Mouse (Mus musculus): ENCODE measurements around the gene Pcnx2. TPM values are rescaled to one million over a fixed set of nuclear protein-coding genes. Genes with fewer than 3 reads are reported as not detected.

Gene Pcnx2
- polyA plus RNA-seq, 1 experiment from 2014 or later: 0.41 TPM

DNA sequence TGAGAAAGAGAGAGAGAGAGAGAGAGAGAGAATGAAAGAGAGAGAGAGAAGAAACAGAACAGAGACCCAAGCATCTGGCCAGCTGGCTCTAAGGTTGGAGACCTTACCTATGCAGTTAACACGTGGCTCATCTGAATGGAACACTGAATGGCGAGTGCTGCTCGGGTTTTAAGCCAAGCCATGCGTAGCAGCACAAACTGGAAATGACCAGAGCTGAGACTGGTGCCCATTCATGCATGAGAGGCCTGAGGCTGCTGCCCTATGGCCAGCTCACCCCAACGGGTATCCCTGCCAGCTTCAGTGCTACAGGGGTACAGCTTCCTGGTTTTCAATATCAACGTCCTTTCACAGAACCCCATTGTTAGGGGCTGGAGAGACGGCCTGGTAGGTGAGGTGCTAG, 43.7 kb downstream of the Pcnx2 start:
- no peak overlapping the region for H3K27ac ChIP-seq (ENCODE audit: low read length)
- H3K4me1 ChIP-seq (ENCODE audit: control insufficient read depth, insufficient read depth, low read length): no peaks in the 10 kb centered on the region
- no peak for ATAC-seq (ENCODE audit: insufficient read depth, low FRiP score)
- no peak overlapping the region for H3K4me2 ChIP-seq (ENCODE audit: low read depth, low read length)
- H3K36me3 ChIP-seq (ENCODE audit: control insufficient read depth, insufficient read depth, low read length): no peaks in the 10 kb centered on the region
- H3K27me3 ChIP-seq (ENCODE audit: control insufficient read depth, insufficient read depth, low read length): no peaks in the 10 kb centered on the region
- 76% methylated on average over 7 of the region's 7 CpGs for WGBS
- no peak overlapping the region for H3K4me3 ChIP-seq (replicated peaks; ENCODE audit: low read length)
- H3K9ac ChIP-seq (ENCODE audit: low read length): no peak overlapping the region
- no peaks in the 10 kb centered on the region for H3K9me3 ChIP-seq (replicated peaks; ENCODE audit: control insufficient read depth, low read length)

- no peak overlapping the region for H3K9ac ChIP-seq (ENCODE audit: low read length)
- 39% methylated on average over 5 of the region's 5 CpGs for WGBS
- no peak overlapping the region for H3K27ac ChIP-seq (ENCODE audit: low read length)
- no peaks in the 10 kb centered on the region for H3K4me1 ChIP-seq (ENCODE audit: control insufficient read depth, insufficient read depth, low read length)
- no peaks in the 10 kb centered on the region for H3K36me3 ChIP-seq (ENCODE audit: control insufficient read depth, insufficient read depth, low read length)
- no peak overlapping the region for H3K4me2 ChIP-seq (ENCODE audit: low read depth, low read length)
- ATAC-seq (ENCODE audit: insufficient read depth, low FRiP score): no peak
- H3K9me3 ChIP-seq (replicated peaks; ENCODE audit: control insufficient read depth, low read length): no peaks in the 10 kb centered on the region
- H3K4me3 ChIP-seq (replicated peaks; ENCODE audit: low read length): no peak overlapping the region
- no peaks in the 10 kb centered on the region for H3K27me3 ChIP-seq (ENCODE audit: control insufficient read depth, insufficient read depth, low read length)
Observed at GRCm38 (mm10) chr8:125853300-125853699, 44.8 kb downstream of the Pcnx2 start.

- no peak overlapping the region for H3K4me3 ChIP-seq (replicated peaks; ENCODE audit: low read length)
- H3K4me1 ChIP-seq (ENCODE audit: control insufficient read depth, insufficient read depth, low read length): no peaks in the 10 kb centered on the region
- no peaks in the 10 kb centered on the region for H3K9me3 ChIP-seq (replicated peaks; ENCODE audit: control insufficient read depth, low read length)
- no peak overlapping the region for H3K4me2 ChIP-seq (ENCODE audit: low read depth, low read length)
- no peaks in the 10 kb centered on the region for H3K36me3 ChIP-seq (ENCODE audit: control insufficient read depth, insufficient read depth, low read length)
- H3K27ac ChIP-seq (ENCODE audit: low read length): no peak overlapping the region
- WGBS: 63% methylated on average over 4 of the region's 4 CpGs
- H3K9ac ChIP-seq (ENCODE audit: low read length): no peak overlapping the region
- ATAC-seq (ENCODE audit: insufficient read depth, low FRiP score): no peak
- H3K27me3 ChIP-seq (ENCODE audit: control insufficient read depth, insufficient read depth, low read length): no peaks in the 10 kb centered on the region
Observed at GRCm38 (mm10) chr8:125849181-125849580, 48.9 kb downstream of the Pcnx2 start.

- no peak overlapping the region for H3K9ac ChIP-seq (ENCODE audit: low read length)
- H3K27me3 ChIP-seq (ENCODE audit: control insufficient read depth, insufficient read depth, low read length): no peaks in the 10 kb centered on the region
- WGBS: 48% methylated on average over 12 of the region's 12 CpGs
- no peak overlapping the region for H3K4me3 ChIP-seq (replicated peaks; ENCODE audit: low read length)
- H3K27ac ChIP-seq (ENCODE audit: low read length): no peak overlapping the region
- no peak overlapping the region for H3K4me2 ChIP-seq (ENCODE audit: low read depth, low read length)
- H3K4me1 ChIP-seq (ENCODE audit: control insufficient read depth, insufficient read depth, low read length): no peaks in the 10 kb centered on the region
- ATAC-seq (ENCODE audit: insufficient read depth, low FRiP score): no peak
- H3K9me3 ChIP-seq (replicated peaks; ENCODE audit: control insufficient read depth, low read length): no peaks in the 10 kb centered on the region
- no peaks in the 10 kb centered on the region for H3K36me3 ChIP-seq (ENCODE audit: control insufficient read depth, insufficient read depth, low read length)
Observed at GRCm38 (mm10) chr8:125847842-125848241, 50.3 kb downstream of the Pcnx2 start.

- WGBS: 93% methylated on average over 16 of the region's 16 CpGs
- H3K9ac ChIP-seq (ENCODE audit: low read length): no peak overlapping the region
- H3K4me3 ChIP-seq (replicated peaks; ENCODE audit: low read length): no peak overlapping the region
- no peaks in the 10 kb centered on the region for H3K4me1 ChIP-seq (ENCODE audit: control insufficient read depth, insufficient read depth, low read length)
- no peak overlapping the region for H3K27ac ChIP-seq (ENCODE audit: low read length)
- H3K27me3 ChIP-seq (ENCODE audit: control insufficient read depth, insufficient read depth, low read length): no peaks in the 10 kb centered on the region
- ATAC-seq (ENCODE audit: insufficient read depth, low FRiP score): no peak
- no peaks in the 10 kb centered on the region for H3K36me3 ChIP-seq (ENCODE audit: control insufficient read depth, insufficient read depth, low read length)
- H3K9me3 ChIP-seq (replicated peaks; ENCODE audit: control insufficient read depth, low read length): no peaks in the 10 kb centered on the region
- no peak overlapping the region for H3K4me2 ChIP-seq (ENCODE audit: low read depth, low read length)
Observed at GRCm38 (mm10) chr8:125845281-125845680, 52.8 kb downstream of the Pcnx2 start.

GRCm38 (mm10) chr8:125843122-125843836, 54.8 kb downstream of the Pcnx2 start:
- Histone ChIP-seq H3K4me1 (ENCODE audit: control insufficient read depth, insufficient read depth, low read length) (no peaks in the 10 kb centered on the region), H3K9ac (ENCODE audit: low read length) (no peak overlapping the region)
- WGBS: 47% methylated on average over 15 of the region's 15 CpGs

DNA sequence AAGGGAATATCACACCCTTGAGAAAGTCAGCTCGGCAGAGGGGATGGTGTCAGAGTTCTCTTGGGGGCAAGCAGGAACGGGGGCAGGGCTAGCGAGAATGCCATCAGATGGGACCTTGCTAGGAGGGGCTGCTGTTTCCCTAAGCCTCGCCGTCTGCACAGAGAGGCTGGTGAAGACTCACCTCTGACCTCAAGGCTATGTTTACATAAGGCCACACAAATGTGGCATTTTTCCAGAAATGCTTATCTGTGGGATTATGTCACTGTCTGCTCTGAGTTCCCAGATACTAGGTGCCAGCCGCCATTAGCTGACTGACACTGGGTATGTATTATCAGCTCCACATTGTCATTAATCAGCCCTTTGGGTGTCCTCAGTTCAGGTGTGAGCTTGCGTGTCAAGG, 56.0 kb downstream of the Pcnx2 start:
- 42% methylated on average over 7 of the region's 7 CpGs for WGBS
- no peaks in the 10 kb centered on the region for H3K36me3 ChIP-seq (ENCODE audit: control insufficient read depth, insufficient read depth, low read length)
- H3K4me3 ChIP-seq (replicated peaks; ENCODE audit: low read length): no peak overlapping the region
- H3K4me1 ChIP-seq (ENCODE audit: control insufficient read depth, insufficient read depth, low read length): no peaks in the 10 kb centered on the region
- no peaks in the 10 kb centered on the region for H3K27me3 ChIP-seq (ENCODE audit: control insufficient read depth, insufficient read depth, low read length)
- no peak overlapping the region for H3K27ac ChIP-seq (ENCODE audit: low read length)
- H3K9me3 ChIP-seq (replicated peaks; ENCODE audit: control insufficient read depth, low read length): no peaks in the 10 kb centered on the region
- H3K4me2 ChIP-seq (ENCODE audit: low read depth, low read length): no peak overlapping the region
- ATAC-seq (ENCODE audit: insufficient read depth, low FRiP score): no peak
- no peak overlapping the region for H3K9ac ChIP-seq (ENCODE audit: low read length)

More at GRCm38 (mm10) chr8:125843122-125843836, 54.8 kb downstream of the Pcnx2 start:
- H3K36me3 ChIP-seq (ENCODE audit: control insufficient read depth, insufficient read depth, low read length): no peaks in the 10 kb centered on the region
- H3K27ac ChIP-seq (ENCODE audit: low read length): no peak overlapping the region
- H3K27me3 ChIP-seq (ENCODE audit: control insufficient read depth, insufficient read depth, low read length): no peaks in the 10 kb centered on the region
- H3K9me3 ChIP-seq (replicated peaks; ENCODE audit: control insufficient read depth, low read length): no peaks in the 10 kb centered on the region
- ATAC-seq (ENCODE audit: insufficient read depth, low FRiP score): no peak
- no peak overlapping the region for H3K4me3 ChIP-seq (replicated peaks; ENCODE audit: low read length)
- H3K4me2 ChIP-seq (ENCODE audit: low read depth, low read length): no peak overlapping the region

DNA sequence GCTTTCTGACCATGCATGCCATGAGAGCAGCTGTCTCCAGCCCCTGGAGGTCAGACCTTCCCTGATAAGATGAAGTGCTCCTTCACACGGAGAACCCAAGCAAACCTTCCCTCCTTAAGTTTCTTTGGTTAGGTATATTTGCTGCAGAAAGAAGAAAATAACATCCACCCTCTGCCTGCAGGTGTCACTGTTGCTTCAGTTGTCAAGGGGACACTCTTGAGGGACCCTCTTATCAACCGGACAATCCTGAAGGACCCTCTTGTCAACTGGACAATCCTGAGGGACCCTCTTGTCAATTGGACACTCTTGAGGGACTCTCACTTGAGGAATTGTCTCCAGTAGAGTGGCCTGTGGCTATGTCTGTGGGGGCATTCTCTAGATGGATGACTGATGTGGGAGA, 73.4 kb downstream of the Pcnx2 start:
- H3K9ac ChIP-seq (ENCODE audit: low read length): no peak overlapping the region
- H3K27me3 ChIP-seq (ENCODE audit: control insufficient read depth, insufficient read depth, low read length): no peaks in the 10 kb centered on the region
- H3K4me1 ChIP-seq (ENCODE audit: control insufficient read depth, insufficient read depth, low read length): no peaks in the 10 kb centered on the region
- no peaks in the 10 kb centered on the region for H3K9me3 ChIP-seq (replicated peaks; ENCODE audit: control insufficient read depth, low read length)
- H3K4me3 ChIP-seq (replicated peaks; ENCODE audit: low read length): no peak overlapping the region
- WGBS: 36% methylated on average over 2 of the region's 2 CpGs
- no peak overlapping the region for H3K27ac ChIP-seq (ENCODE audit: low read length)
- H3K36me3 ChIP-seq (ENCODE audit: control insufficient read depth, insufficient read depth, low read length): no peaks in the 10 kb centered on the region
- no peak overlapping the region for H3K4me2 ChIP-seq (ENCODE audit: low read depth, low read length)
- ATAC-seq (ENCODE audit: insufficient read depth, low FRiP score): no peak

GRCm38 (mm10) chr8:125823719-125824118, 74.4 kb downstream of the Pcnx2 start:
- 28% methylated on average over 12 of the region's 12 CpGs for WGBS
- no peak overlapping the region for H3K4me3 ChIP-seq (replicated peaks; ENCODE audit: low read length)
- no peak for ATAC-seq (ENCODE audit: insufficient read depth, low FRiP score)
- H3K9ac ChIP-seq (ENCODE audit: low read length): no peak overlapping the region
- no peak overlapping the region for H3K27ac ChIP-seq (ENCODE audit: low read length)
- H3K4me1 ChIP-seq (ENCODE audit: control insufficient read depth, insufficient read depth, low read length): no peaks in the 10 kb centered on the region
- no peaks in the 10 kb centered on the region for H3K36me3 ChIP-seq (ENCODE audit: control insufficient read depth, insufficient read depth, low read length)
- H3K4me2 ChIP-seq (ENCODE audit: low read depth, low read length): no peak overlapping the region
- no peaks in the 10 kb centered on the region for H3K9me3 ChIP-seq (replicated peaks; ENCODE audit: control insufficient read depth, low read length)
- no peaks in the 10 kb centered on the region for H3K27me3 ChIP-seq (ENCODE audit: control insufficient read depth, insufficient read depth, low read length)
